ENCODE assay signal across 8 mouse cellular contexts in genomic region chr15:78684111-78684510, GRCm38 (mm10). TPM values are rescaled to one million over a fixed set of nuclear protein-coding genes. Genes with fewer than 3 reads are reported as not detected.
A peak's percentile ranks its signal among the peaks of the same experiment; 100 is the strongest.
DNase-seq lines count a peak whose midpoint lies in the region; ATAC-seq lines count a peak whose summit lies in the region.

No protein-coding gene starts in this region.

- H3K27ac ChIP-seq in embryonic facial prominence, embryonic 12.5 days, result no peak overlapping the region
- H3K27ac ChIP-seq in neural tube, embryonic 15.5 days (replicated peaks), result 0 out of 2 replicates have a peak overlapping the region, but pooled peaks have one; percentile 51
- no peak overlapping the region for H3K27ac ChIP-seq in kidney, embryonic 14.5 days (ENCODE audit: low read depth, low read length)
- no peak overlapping the region for H3K27ac ChIP-seq in intestine, embryonic 15.5 days

- ATAC-seq in embryonic facial prominence, embryonic 12.5 days (ENCODE audit: insufficient number of reproducible peaks, insufficient read depth, low FRiP score, low TSS enrichment), result no peak
- ATAC-seq in neural tube, embryonic 15.5 days (ENCODE audit: low FRiP score), result peak; percentile 40
- no peak for ATAC-seq in kidney, embryonic 14.5 days (ENCODE audit: low FRiP score, low TSS enrichment)
- ATAC-seq in intestine, embryonic 15.5 days, result no peak; the same call in 1 of the 2 replicates

- H3K4me2 ChIP-seq in embryonic facial prominence, embryonic 12.5 days (replicated peaks), result peak overlapping the region; percentile 10
- H3K4me2 ChIP-seq in neural tube, embryonic 15.5 days, result peak overlapping the region; percentile 15; the same call in 1 of the 2 replicates
- no peak overlapping the region for H3K4me2 ChIP-seq in kidney, embryonic 14.5 days (replicated peaks; ENCODE audit: low read depth, low read length)
- no peak overlapping the region for H3K4me2 ChIP-seq in intestine, embryonic 15.5 days (replicated peaks)

- H3K27me3 ChIP-seq in embryonic facial prominence, embryonic 12.5 days, result peaks cover 9% of the 10 kb centered on the region; the same call in 1 of the 2 replicates
- H3K27me3 ChIP-seq in neural tube, embryonic 15.5 days (replicated peaks), result no peaks in the 10 kb centered on the region
- peaks cover 12% of the 10 kb centered on the region; the same call in 1 of the 2 replicates for H3K27me3 ChIP-seq in kidney, embryonic 14.5 days (ENCODE audit: control insufficient read depth, insufficient read depth, low read length)
- H3K27me3 ChIP-seq in intestine, embryonic 15.5 days (replicated peaks), result no peaks in the 10 kb centered on the region

- DNase-seq in kidney, postnatal 10 days, result peak; percentile 37
- DNase-seq in kidney, adult 18-20 months, result no peak
- peak; percentile 72 for DNase-seq in layer of hippocampus, adult 9-11 months
- no peak for DNase-seq in spleen, postnatal 14 days (ENCODE audit: low spot score in 2 of 2)

- no peaks in the 10 kb centered on the region for H3K9me3 ChIP-seq in embryonic facial prominence, embryonic 12.5 days
- no peaks in the 10 kb centered on the region for H3K9me3 ChIP-seq in neural tube, embryonic 15.5 days (replicated peaks)
- H3K9me3 ChIP-seq in kidney, embryonic 14.5 days (ENCODE audit: control insufficient read depth, low read length), result no peaks in the 10 kb centered on the region
- no peaks in the 10 kb centered on the region for H3K9me3 ChIP-seq in intestine, embryonic 15.5 days

- peaks cover 23% of the 10 kb centered on the region; the same call in 1 of the 2 replicates for H3K4me1 ChIP-seq in embryonic facial prominence, embryonic 12.5 days
- H3K4me1 ChIP-seq in neural tube, embryonic 15.5 days, result peaks cover 59% of the 10 kb centered on the region
- peaks cover 16% of the 10 kb centered on the region; the same call in 1 of the 2 replicates for H3K4me1 ChIP-seq in kidney, embryonic 14.5 days (ENCODE audit: control insufficient read depth, insufficient read depth, low read length)
- peaks cover 17% of the 10 kb centered on the region for H3K4me1 ChIP-seq in intestine, embryonic 15.5 days (replicated peaks)

- no peak overlapping the region for H3K4me3 ChIP-seq in embryonic facial prominence, embryonic 12.5 days
- no peak overlapping the region for H3K4me3 ChIP-seq in neural tube, embryonic 15.5 days (replicated peaks)
- no peak overlapping the region for H3K4me3 ChIP-seq in kidney, embryonic 14.5 days (ENCODE audit: low read length)
- H3K4me3 ChIP-seq in intestine, embryonic 15.5 days (replicated peaks), result no peak overlapping the region

- H3K9ac ChIP-seq in embryonic facial prominence, embryonic 12.5 days, result peak overlapping the region; percentile 35; the same call in 1 of the 2 replicates
- H3K9ac ChIP-seq in neural tube, embryonic 15.5 days (replicated peaks), result 0 out of 2 replicates have a peak overlapping the region, but pooled peaks have one; percentile 36
- H3K9ac ChIP-seq in kidney, embryonic 14.5 days (ENCODE audit: low read depth, low read length), result no peak overlapping the region
- H3K9ac ChIP-seq in intestine, embryonic 15.5 days, result no peak overlapping the region

- WGBS in embryonic facial prominence, embryonic 12.5 days, result 8% methylated on average over 9 of the region's 9 CpGs
- WGBS in neural tube, embryonic 15.5 days, result 5% methylated on average over 9 of the region's 9 CpGs
- WGBS in kidney, embryonic 14.5 days, result 4% methylated on average over 9 of the region's 9 CpGs
- WGBS in intestine, embryonic 15.5 days, result 13% methylated on average over 9 of the region's 9 CpGs

- H3K36me3 ChIP-seq in embryonic facial prominence, embryonic 12.5 days, result no peaks in the 10 kb centered on the region
- H3K36me3 ChIP-seq in neural tube, embryonic 15.5 days, result no peaks in the 10 kb centered on the region
- H3K36me3 ChIP-seq in kidney, embryonic 14.5 days (ENCODE audit: control insufficient read depth, insufficient read depth, low read length), result no peaks in the 10 kb centered on the region
- no peaks in the 10 kb centered on the region for H3K36me3 ChIP-seq in intestine, embryonic 15.5 days

RNA-seq across cellular contexts. Expression of gene Elfn2, which starts 34.5 kb away (rescaled TPM):
- polyA plus RNA-seq in embryonic facial prominence, embryonic 12.5 days (2016; fragmentation: Nextera tagmentation; extraction: Ambion mirVana), result 0.06 and 0.19 TPM in 2 replicates
- 9.8 and 10.6 TPM in 2 replicates for polyA plus RNA-seq in neural tube, embryonic 15.5 days (2015; fragmentation: Nextera tagmentation; extraction: Ambion mirVana)
- polyA plus RNA-seq in kidney, embryonic 14.5 days (2014; fragmentation: Nextera tagmentation; extraction: Ambion mirVana), result 0.03 TPM in 2 replicates
- 0.08 and 0.29 TPM in 2 replicates for polyA plus RNA-seq in intestine, embryonic 15.5 days (2015; fragmentation: Nextera tagmentation; extraction: Ambion mirVana)

Comparison
In these comparisons a context has a peak if more than half of its experiments do, and no peak if none do; other contexts are left out.
1. DNase-seq: peak in kidney, postnatal 10 days (single experiment) and layer of hippocampus, adult 9-11 months (single experiment); none in kidney, adult 18-20 months (single experiment) and spleen, postnatal 14 days (0 of 2).
2. H3K4me2 ChIP-seq: peak in embryonic facial prominence, embryonic 12.5 days (single experiment) and neural tube, embryonic 15.5 days (single experiment); none in kidney, embryonic 14.5 days (single experiment) and intestine, embryonic 15.5 days (single experiment).
3. H3K9ac ChIP-seq: peak in embryonic facial prominence, embryonic 12.5 days (single experiment) and neural tube, embryonic 15.5 days (single experiment); none in kidney, embryonic 14.5 days (single experiment) and intestine, embryonic 15.5 days (single experiment).